Mouse (Mus musculus) hindbrain, embryonic 12.5 days (tissue): ENCODE measurements around the gene Rsrc2. TPM values are rescaled to one million over a fixed set of nuclear protein-coding genes. Genes with fewer than 3 reads are reported as not detected.
A peak's percentile ranks its signal among the peaks of the same experiment; 100 is the strongest.
"Not testable (repeated sequence)": the region's sequence is repeated elsewhere in the genome, so short reads cannot be mapped to it uniquely, and the experiment has no call there.

Experiments used
- ATAC-seq: fragments of 200-750 bp; cut with Nextera tagmentation; 2 replicates; pipeline ENCODE4 v1.8.0; 2017; ENCODE audit warnings: moderate TSS enrichment; ENCODE audit not compliant: low FRiP score
- H3K27ac ChIP-seq: fragments of 300-500 bp; sonication (generic); 2 replicates; pipeline ENCODE4 v1.5.1; 2016; ENCODE audit warnings: mild to moderate bottlenecking
- H3K27me3 ChIP-seq: fragments of 300-500 bp; sonication (generic); 2 replicates; pipeline ENCODE4 v1.6.1; 2016; ENCODE audit warnings: mild to moderate bottlenecking
- H3K36me3 ChIP-seq: fragments of 300-500 bp; sonication (generic); 2 replicates; pipeline ENCODE4 v1.6.1; 2016; ENCODE audit warnings: mild to moderate bottlenecking
- H3K4me1 ChIP-seq: fragments of 300-500 bp; sonication (generic); 2 replicates; pipeline ENCODE4 v1.6.1; 2016
- H3K4me2 ChIP-seq: fragments of 300-500 bp; sonication (generic); replicated peaks from 2 replicates; pipeline ENCODE4 v1.6.1; 2016; ENCODE audit warnings: mild to moderate bottlenecking
- H3K4me3 ChIP-seq: fragments of 300-500 bp; sonication (generic); 2 replicates; pipeline ENCODE4 v1.5.1; 2016; ENCODE audit warnings: mild to moderate bottlenecking
- H3K9ac ChIP-seq: fragments of 300-500 bp; sonication (generic); 2 replicates; pipeline ENCODE4 v1.6.1; 2016; ENCODE audit warnings: mild to moderate bottlenecking, moderate library complexity
- H3K9me3 ChIP-seq: fragments of 300-500 bp; sonication (generic); replicated peaks from 2 replicates; pipeline ENCODE4 v1.6.1; 2016; ENCODE audit warnings: mild to moderate bottlenecking
- WGBS: fragments of 180-500 bp; shearing (Covaris S2); methylation state at CpG from one replicate; pipeline ENCODE4 v1.1.7; 2016; 5-methylcytosine and 5-hydroxymethylcytosine counted together
- polyA plus RNA-seq: library from polyadenylated mRNA; unstranded; fragments of >200 nt; fragmentation: Nextera tagmentation; extraction: Ambion mirVana; gene quantifications from 2 replicates; pipeline ENCODE4 v1.2.1, GENCODE M21; 2016

Rsrc2 gene
- polyA plus RNA-seq, 1 experiment from 2014 or later = 166 TPM

- ATAC-seq = no peak
- WGBS = 95% methylated on average over 2 of the region's 2 CpGs
- H3K4me2 ChIP-seq = no peak overlapping the region
- no peak overlapping the region for H3K4me3 ChIP-seq
- no peak overlapping the region for H3K9ac ChIP-seq
- H3K36me3 ChIP-seq = peaks cover 69% of the 10 kb centered on the region
- H3K27me3 ChIP-seq = no peaks in the 10 kb centered on the region
- H3K9me3 ChIP-seq = no peaks in the 10 kb centered on the region
- H3K4me1 ChIP-seq = no peaks in the 10 kb centered on the region
- H3K27ac ChIP-seq = no peak overlapping the region
Observed at GRCm38 (mm10) chr5:123730981-123731380, 18.2 kb downstream of the Rsrc2 start.

GRCm38 (mm10) chr5:123723816-123724215 is 25.4 kb downstream of the Rsrc2 start:
- H3K9ac ChIP-seq, ATAC-seq, H3K4me3 ChIP-seq, H3K9me3 ChIP-seq, H3K4me2 ChIP-seq, H3K27me3 ChIP-seq, H3K27ac ChIP-seq: not testable (repeated sequence)
- WGBS = 91% methylated on average over 7 of the region's 7 CpGs
- Histone ChIP-seq H3K36me3 (peaks cover 12% of the 10 kb centered on the region), H3K4me1 (peaks cover 12% of the 10 kb centered on the region)

- ATAC-seq = peak; percentile 100
- peaks cover 14% of the 10 kb centered on the region for H3K36me3 ChIP-seq
- WGBS = under 1% methylated on average over 80 of the region's 83 CpGs
Observed at GRCm38 (mm10) chr5:123720328-123721311, 28.6 kb downstream of the Rsrc2 start, which contains the start of gene Zcchc8. TSS of gene Zcchc8 (minus strand) at chr5:123721100.

GRCm38 (mm10) chr5:123714622-123715021 is 34.6 kb downstream of the Rsrc2 start:
- Histone ChIP-seq H3K9ac (no peak overlapping the region), H3K4me2 (no peak overlapping the region), H3K27me3 (no peaks in the 10 kb centered on the region), H3K36me3 (peaks cover 73% of the 10 kb centered on the region), H3K4me1 (peaks cover 24% of the 10 kb centered on the region), H3K27ac (no peak overlapping the region), H3K4me3 (no peak overlapping the region), H3K9me3 (no peaks in the 10 kb centered on the region)
- WGBS = 92% methylated on average over 4 of the region's 4 CpGs
- ATAC-seq = no peak

More at GRCm38 (mm10) chr5:123720328-123721311, 28.6 kb downstream of the Rsrc2 start, which contains the start of gene Zcchc8:
- peaks cover 27% of the 10 kb centered on the region for H3K4me1 ChIP-seq
- peak within 1 kb of the TSS; percentile 84 for H3K4me2 ChIP-seq
- H3K27me3 ChIP-seq = no peaks in the 10 kb centered on the region
- no peaks in the 10 kb centered on the region for H3K9me3 ChIP-seq
- peak within 1 kb of the TSS; percentile 88 for H3K9ac ChIP-seq
- H3K4me3 ChIP-seq = peak within 1 kb of the TSS; percentile 89
- peak within 1 kb of the TSS; percentile 88 for H3K27ac ChIP-seq

- Histone ChIP-seq H3K27ac (no peak overlapping the region), H3K4me2 (no peak overlapping the region), H3K9me3 (no peaks in the 10 kb centered on the region), H3K36me3 (peaks cover 79% of the 10 kb centered on the region), H3K9ac (no peak overlapping the region), H3K4me3 (no peak overlapping the region), H3K27me3 (no peaks in the 10 kb centered on the region), H3K4me1 (peaks cover 15% of the 10 kb centered on the region)
- 96% methylated on average over 6 of the region's 6 CpGs for WGBS
- ATAC-seq = no peak
Observed at GRCm38 (mm10) chr5:123713782-123714181, 35.4 kb downstream of the Rsrc2 start.

DNA sequence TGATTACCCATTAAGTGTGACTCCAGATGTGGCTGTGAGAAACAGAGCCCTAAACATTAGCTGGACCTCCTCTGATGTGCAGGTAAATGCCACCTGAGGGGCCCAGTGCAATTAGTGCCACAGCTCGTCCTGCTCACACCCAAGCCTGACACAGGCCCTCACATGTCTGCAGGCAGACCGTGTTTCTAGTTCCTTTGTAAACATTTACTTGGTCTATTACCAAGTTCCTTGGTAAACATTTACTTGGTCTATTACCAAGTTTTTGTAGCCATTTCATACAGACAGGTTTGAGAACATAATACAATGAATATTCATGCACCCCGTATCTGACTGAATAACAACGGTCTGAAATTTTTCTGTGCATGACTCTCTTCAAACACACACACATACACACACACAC is 39.6 kb downstream of the Rsrc2 start:
- Histone ChIP-seq H3K27me3 (no peaks in the 10 kb centered on the region), H3K4me2 (no peak overlapping the region), H3K9me3 (no peaks in the 10 kb centered on the region), H3K27ac (no peak overlapping the region), H3K4me3 (no peak overlapping the region), H3K9ac (no peak overlapping the region), H3K4me1 (no peaks in the 10 kb centered on the region), H3K36me3 (peaks cover 95% of the 10 kb centered on the region)
- WGBS = 90% methylated on average over 4 of the region's 4 CpGs
- ATAC-seq = no peak

DNA sequence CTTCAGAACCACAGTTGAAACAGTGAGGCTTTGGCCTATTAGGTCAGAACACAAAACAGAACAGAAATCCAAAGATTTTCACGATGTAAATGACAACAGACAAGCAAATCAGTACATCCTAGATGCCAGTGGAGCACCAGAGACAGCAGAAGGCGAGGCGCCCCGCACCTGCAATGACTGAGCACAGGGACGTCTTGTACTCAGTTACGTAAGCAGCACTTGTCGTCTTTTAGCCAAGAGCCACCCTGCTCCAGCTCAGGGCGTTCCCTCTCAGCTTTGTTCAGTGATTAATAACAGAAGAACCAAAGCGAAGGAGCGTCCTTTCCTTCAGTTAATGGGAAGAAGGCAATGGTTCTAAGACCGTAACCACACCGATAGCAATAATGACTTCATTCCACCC is 40.6 kb downstream of the Rsrc2 start:
- H3K27me3 ChIP-seq = no peaks in the 10 kb centered on the region
- no peak overlapping the region for H3K4me2 ChIP-seq
- no peaks in the 10 kb centered on the region for H3K4me1 ChIP-seq
- H3K4me3 ChIP-seq = no peak overlapping the region
- no peaks in the 10 kb centered on the region for H3K9me3 ChIP-seq
- no peak for ATAC-seq
- no peak overlapping the region for H3K27ac ChIP-seq
- H3K36me3 ChIP-seq = peaks cover 94% of the 10 kb centered on the region
- no peak overlapping the region for H3K9ac ChIP-seq
- WGBS = 90% methylated on average over 12 of the region's 12 CpGs

DNA sequence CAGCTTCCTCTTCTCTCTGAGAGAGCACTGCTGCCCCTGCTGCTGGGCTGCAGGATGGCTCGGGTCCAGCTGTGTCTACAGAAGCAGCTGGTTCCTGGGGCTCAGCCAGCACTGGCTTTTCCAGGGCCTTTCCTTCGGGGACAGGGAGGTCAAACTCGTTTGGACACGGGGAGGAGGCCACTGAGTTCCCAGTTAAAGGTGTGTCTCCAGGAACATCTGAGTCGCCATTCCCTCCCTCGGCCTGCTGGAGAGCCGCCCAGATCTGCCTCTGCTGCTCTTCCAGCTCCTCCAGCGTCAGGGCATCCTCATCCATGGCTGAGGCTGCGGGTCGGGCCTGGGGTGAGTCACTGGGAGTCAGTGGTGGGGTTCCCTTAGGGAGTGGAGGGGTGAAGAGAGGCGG is 48.6 kb downstream of the Rsrc2 start:
- H3K36me3 ChIP-seq = peaks cover 71% of the 10 kb centered on the region
- ATAC-seq = no peak
- 82% methylated on average over 11 of the region's 11 CpGs for WGBS

DNA sequence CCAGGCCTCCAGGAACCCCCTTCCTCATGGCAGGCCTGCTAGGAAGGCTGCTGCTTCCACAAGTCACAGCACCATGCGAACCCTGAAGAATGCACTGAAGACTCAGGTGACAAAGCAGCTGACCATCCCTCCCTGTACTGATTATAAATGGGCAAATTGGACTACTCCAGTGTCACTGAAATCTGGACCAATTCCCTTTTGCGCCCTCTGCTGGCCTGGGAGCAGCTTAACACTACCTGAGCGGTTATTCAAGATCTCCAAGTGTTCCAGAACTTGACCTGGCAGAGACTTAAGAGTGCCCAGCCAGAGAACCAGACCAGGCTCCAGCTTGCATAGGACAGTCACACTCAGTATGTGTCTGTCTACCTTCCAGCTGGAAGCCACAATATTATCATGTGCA is 50.0 kb downstream of the Rsrc2 start:
- Histone ChIP-seq H3K9me3 (no peaks in the 10 kb centered on the region), H3K9ac (no peak overlapping the region), H3K4me3 (no peak overlapping the region), H3K27ac (no peak overlapping the region), H3K27me3 (no peaks in the 10 kb centered on the region), H3K4me2 (no peak overlapping the region), H3K4me1 (no peaks in the 10 kb centered on the region), H3K36me3 (peaks cover 59% of the 10 kb centered on the region)
- WGBS = 33% methylated on average over 3 of the region's 3 CpGs
- no peak for ATAC-seq

More for the DNA sequence above, 48.6 kb downstream of the Rsrc2 start:
- Histone ChIP-seq H3K4me3 (no peak overlapping the region), H3K9ac (no peak overlapping the region), H3K27me3 (no peaks in the 10 kb centered on the region), H3K27ac (no peak overlapping the region; the same call in 1 of the 2 replicates), H3K9me3 (no peaks in the 10 kb centered on the region), H3K4me2 (no peak overlapping the region), H3K4me1 (no peaks in the 10 kb centered on the region)

DNA sequence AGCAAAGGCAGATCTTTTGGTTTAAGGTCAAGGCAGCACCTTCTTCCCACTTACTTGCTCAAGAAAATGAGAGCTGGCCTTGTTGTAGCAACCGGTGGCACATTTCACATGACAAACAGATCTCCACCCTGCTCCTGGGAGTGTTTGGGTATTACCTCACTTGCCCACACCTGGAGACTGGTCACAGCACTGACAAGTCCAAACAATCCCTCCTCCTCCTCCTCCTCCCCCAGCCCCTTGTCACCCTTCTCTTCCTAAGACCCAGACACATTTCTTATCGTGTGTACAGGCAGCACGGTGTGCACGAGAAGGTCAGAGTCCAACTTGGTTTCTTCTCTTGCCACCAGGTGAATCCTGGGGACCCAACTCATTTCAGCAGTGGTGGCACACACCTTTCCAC is 52.3 kb downstream of the Rsrc2 start:
- 85% methylated on average over 4 of the region's 4 CpGs for WGBS
- H3K4me1 ChIP-seq = no peaks in the 10 kb centered on the region
- ATAC-seq = no peak
- no peak overlapping the region for H3K9ac ChIP-seq
- no peaks in the 10 kb centered on the region for H3K9me3 ChIP-seq
- no peak overlapping the region for H3K4me2 ChIP-seq
- peaks cover 36% of the 10 kb centered on the region for H3K36me3 ChIP-seq
- no peak overlapping the region for H3K27ac ChIP-seq
- H3K27me3 ChIP-seq = no peaks in the 10 kb centered on the region
- H3K4me3 ChIP-seq = no peak overlapping the region

- Histone ChIP-seq H3K36me3 (peaks cover 29% of the 10 kb centered on the region), H3K27ac (no peak overlapping the region), H3K4me3 (no peak overlapping the region), H3K4me1 (no peaks in the 10 kb centered on the region), H3K27me3 (no peaks in the 10 kb centered on the region), H3K9me3 (no peaks in the 10 kb centered on the region), H3K4me2 (no peak overlapping the region), H3K9ac (no peak overlapping the region)
- WGBS = 97% methylated on average over 7 of the region's 7 CpGs
- ATAC-seq = no peak
Observed at GRCm38 (mm10) chr5:123696244-123696643, 53.0 kb downstream of the Rsrc2 start.

DNA sequence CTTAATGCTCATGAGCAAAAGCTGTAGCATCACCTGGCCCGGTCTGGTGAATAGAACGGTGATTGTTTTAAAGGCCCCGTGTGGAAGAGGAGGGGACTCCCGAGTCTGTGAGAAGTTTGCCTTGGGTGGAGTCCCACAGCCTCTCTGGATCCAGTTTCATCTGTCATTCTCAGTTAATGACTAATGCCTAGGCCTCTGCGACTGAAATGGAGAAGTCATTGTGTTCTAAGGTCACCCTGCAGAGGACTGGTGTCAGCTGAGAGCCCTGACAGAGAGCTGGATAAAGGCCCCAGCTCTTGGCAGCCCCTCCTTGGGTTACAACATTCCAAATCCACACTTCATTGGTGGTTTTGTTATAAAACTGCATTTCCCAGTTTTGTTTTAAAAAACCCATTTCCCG is 54.7 kb downstream of the Rsrc2 start:
- no peak overlapping the region for H3K4me3 ChIP-seq
- no peaks in the 10 kb centered on the region for H3K27me3 ChIP-seq
- peaks cover 16% of the 10 kb centered on the region for H3K36me3 ChIP-seq
- H3K9ac ChIP-seq = no peak overlapping the region
- no peak overlapping the region for H3K27ac ChIP-seq
- H3K9me3 ChIP-seq = no peaks in the 10 kb centered on the region
- WGBS = 69% methylated on average over 6 of the region's 6 CpGs
- no peak for ATAC-seq
- H3K4me1 ChIP-seq = no peaks in the 10 kb centered on the region
- H3K4me2 ChIP-seq = no peak overlapping the region
